Mouse (Mus musculus): ENCODE measurements around the gene Eif1b. TPM values are rescaled to one million over a fixed set of nuclear protein-coding genes. Genes with fewer than 3 reads are reported as not detected.

The Eif1b gene
- total and polyA plus RNA-seq, 3 experiments: 24.2 to 140 (median 133) TPM

DNA sequence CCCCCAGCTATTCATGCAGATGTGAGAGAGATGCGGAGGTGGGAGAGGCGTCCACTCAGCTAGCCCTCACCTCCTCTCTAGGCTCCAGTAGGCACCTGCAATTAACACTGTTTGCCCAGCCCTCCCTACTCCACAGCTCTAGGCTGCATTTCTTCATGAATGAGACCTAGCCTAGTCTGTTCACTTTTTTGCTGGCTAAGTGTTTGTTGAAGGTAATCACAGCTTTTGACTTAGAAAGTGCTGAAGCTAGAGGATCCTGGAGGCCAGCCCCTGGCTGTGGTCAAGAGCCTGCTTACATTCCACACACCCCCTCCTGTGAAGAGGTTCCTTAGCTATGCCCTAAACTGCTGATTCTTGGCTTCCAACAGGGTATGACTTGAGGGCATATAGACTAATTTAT is 49.4 kb downstream of the Eif1b start:
- TF ChIP-seq GATA1 (IDR thresholded peaks at IDR 0.05; ENCODE audit: borderline replicate concordance, low read length): no peak
- no peak for TF ChIP-seq CTCF (IDR thresholded peaks at IDR 0.05; ENCODE audit: low read depth, low read length)
- no peak for TF ChIP-seq GATA2 (IDR thresholded peaks at IDR 0.05; ENCODE audit: borderline replicate concordance, low read depth, low read length)
- TF ChIP-seq TAL1 (conservative IDR thresholded peaks at IDR 0.05; ENCODE audit: low read depth, low read length): no peak
- no peak for TF ChIP-seq POLR2AphosphoS5 (IDR thresholded peaks at IDR 0.05; ENCODE audit: insufficient replicate concordance, low read depth, low read length)
- Histone ChIP-seq H3K4me3 (ENCODE audit: low read depth, low read length) (no peak overlapping the region), H3K27me3 (ENCODE audit: insufficient read depth, low read length) (peaks cover 19% of the 10 kb centered on the region), H3K36me3 (replicated peaks) (no peaks in the 10 kb centered on the region), H3K4me1 (ENCODE audit: insufficient read depth, low read depth, low read length) (peaks cover 18% of the 10 kb centered on the region), H3K9me3 (replicated peaks) (no peaks in the 10 kb centered on the region)
- no peak for ATAC-seq (ENCODE audit: extremely low read depth, insufficient number of reproducible peaks, low FRiP score, poor library complexity, severe bottlenecking)
- no peak for DNase-seq (ENCODE audit: low spot score)

DNA sequence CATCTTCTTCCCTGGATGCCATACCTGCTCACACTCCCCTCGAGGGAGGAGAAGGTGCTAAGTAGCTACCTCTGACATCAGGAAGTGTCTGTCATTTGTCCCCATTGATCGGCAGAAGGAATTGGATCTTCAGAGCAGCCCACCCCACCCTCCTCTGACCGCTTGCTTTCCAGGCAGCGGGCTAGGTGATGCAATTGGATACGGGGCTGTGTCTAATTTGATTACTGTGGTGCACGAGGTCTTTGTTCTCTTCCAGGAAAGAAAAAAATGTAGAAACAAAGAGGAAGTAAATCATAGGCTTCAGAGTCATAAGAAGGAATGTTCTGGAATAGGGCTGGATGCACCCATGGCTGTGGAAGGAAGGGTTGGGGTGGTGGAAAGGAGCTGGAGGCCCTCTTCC is 50.2 kb downstream of the Eif1b start:
- Histone ChIP-seq H3K36me3 (replicated peaks) (no peaks in the 10 kb centered on the region), H3K27me3 (ENCODE audit: insufficient read depth, low read length) (peaks cover 21% of the 10 kb centered on the region), H3K9me3 (replicated peaks) (no peaks in the 10 kb centered on the region), H3K4me3 (ENCODE audit: low read depth, low read length) (no peak overlapping the region), H3K4me1 (ENCODE audit: insufficient read depth, low read depth, low read length) (peaks cover 21% of the 10 kb centered on the region)
- TF ChIP-seq POLR2AphosphoS5 (IDR thresholded peaks at IDR 0.05; ENCODE audit: insufficient replicate concordance, low read depth, low read length): no peak
- no peak for TF ChIP-seq TAL1 (conservative IDR thresholded peaks at IDR 0.05; ENCODE audit: low read depth, low read length)
- TF ChIP-seq GATA2 (IDR thresholded peaks at IDR 0.05; ENCODE audit: borderline replicate concordance, low read depth, low read length): no peak
- no peak for TF ChIP-seq CTCF (IDR thresholded peaks at IDR 0.05; ENCODE audit: low read depth, low read length)
- TF ChIP-seq GATA1 (IDR thresholded peaks at IDR 0.05; ENCODE audit: borderline replicate concordance, low read length): no peak
- DNase-seq (ENCODE audit: low spot score) (no peak), ATAC-seq (ENCODE audit: extremely low read depth, insufficient number of reproducible peaks, low FRiP score, poor library complexity, severe bottlenecking) (no peak)

Other genes starting within 250 kb of the Eif1b start
- gene Myrip, start 190.7 kb upstream of the Eif1b start, total RNA-seq (2014; fragmentation: Nextera tagmentation): not detected in 2 replicates
- 0.05 and 0.23 TPM in 2 replicates for gene Myrip, start 190.7 kb upstream of the Eif1b start, total RNA-seq (2017)
- gene Myrip, start 190.7 kb upstream of the Eif1b start, polyA plus RNA-seq (2012): not detected in 2 replicates
- gene Entpd3, start 47.6 kb downstream of the Eif1b start, total RNA-seq (2014; fragmentation: Nextera tagmentation): 0.19 TPM in 1 of 2 replicates, not detected in the other
- gene Entpd3, start 47.6 kb downstream of the Eif1b start, total RNA-seq (2017): 0.22 and 0.23 TPM in 2 replicates
- not detected in 2 replicates for gene Entpd3, start 47.6 kb downstream of the Eif1b start, polyA plus RNA-seq (2012)
- gene Rpl14, start 79.2 kb downstream of the Eif1b start, total RNA-seq (2014; fragmentation: Nextera tagmentation): 933 and 945 TPM in 2 replicates
- gene Rpl14, start 79.2 kb downstream of the Eif1b start, total RNA-seq (2017): 1,738 and 1,944 TPM in 2 replicates
- gene Rpl14, start 79.2 kb downstream of the Eif1b start, polyA plus RNA-seq (2012): 1,480 and 1,513 TPM in 2 replicates